Mouse (Mus musculus): ENCODE data around the gene Mpeg1.

Mpeg1 gene

GRCm38 (mm10) chr19:12460282-12461249 lies at the start of gene Mpeg1:
TSS of gene Mpeg1 (plus strand) at chr19:12460779.
- no peak for DNase-seq (ENCODE audit: low spot score in 2 of 2)

- peak in 1 of 2 experiments; percentile 7 for DNase-seq (ENCODE audit: low spot score in 2 of 2)
Observed at GRCm38 (mm10) chr19:12413737-12414136, 46.8 kb upstream of the Mpeg1 start.

GRCm38 (mm10) chr19:12417361-12417760 lies 43.2 kb upstream of the Mpeg1 start, which contains the start of gene Olfr1441:
TSS of gene Olfr1441 (plus strand) at chr19:12417433.
- DNase-seq (ENCODE audit: low spot score in 2 of 2), result no peak

DNA sequence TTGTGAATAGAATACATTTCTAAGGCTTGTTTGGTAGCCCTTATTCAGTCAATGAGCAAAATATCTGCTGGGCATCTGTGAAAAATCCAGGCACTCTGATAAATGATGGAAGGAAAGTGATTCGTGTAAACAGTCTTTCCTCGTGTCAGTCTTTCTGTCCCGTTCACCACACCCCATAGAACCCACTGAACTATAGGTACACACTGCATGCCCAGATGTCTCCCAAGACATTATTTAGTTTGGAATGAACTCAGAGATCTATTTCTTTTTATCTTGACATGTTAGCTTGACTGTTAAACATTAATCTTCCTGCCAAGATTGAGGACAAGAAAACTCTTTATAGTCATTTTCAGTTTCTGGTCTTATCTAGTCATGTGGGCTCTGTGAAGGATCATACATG lies 42.3 kb upstream of the Mpeg1 start:
- no peak for DNase-seq (ENCODE audit: low spot score in 2 of 2)

DNA sequence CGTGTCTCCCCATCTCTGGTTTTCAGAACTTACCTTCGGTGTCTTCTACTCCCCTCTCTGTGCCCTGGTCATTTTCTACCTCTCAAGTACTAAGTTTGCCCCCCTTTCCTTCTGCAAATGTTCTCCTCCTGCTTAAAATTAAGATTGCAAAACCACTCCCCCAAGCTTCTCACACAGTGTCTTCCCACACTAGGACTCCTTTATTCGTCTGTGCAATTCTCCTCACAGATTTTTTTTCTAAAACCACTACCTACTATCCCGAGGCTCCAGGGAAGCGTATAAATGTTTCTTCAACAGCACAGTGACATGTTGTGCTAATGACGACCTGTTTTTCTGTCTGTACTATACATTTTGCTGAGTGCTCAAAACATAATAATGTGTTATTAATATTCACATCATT lies 40.0 kb upstream of the Mpeg1 start:
- DNase-seq (ENCODE audit: low spot score in 2 of 2), result no peak

DNA sequence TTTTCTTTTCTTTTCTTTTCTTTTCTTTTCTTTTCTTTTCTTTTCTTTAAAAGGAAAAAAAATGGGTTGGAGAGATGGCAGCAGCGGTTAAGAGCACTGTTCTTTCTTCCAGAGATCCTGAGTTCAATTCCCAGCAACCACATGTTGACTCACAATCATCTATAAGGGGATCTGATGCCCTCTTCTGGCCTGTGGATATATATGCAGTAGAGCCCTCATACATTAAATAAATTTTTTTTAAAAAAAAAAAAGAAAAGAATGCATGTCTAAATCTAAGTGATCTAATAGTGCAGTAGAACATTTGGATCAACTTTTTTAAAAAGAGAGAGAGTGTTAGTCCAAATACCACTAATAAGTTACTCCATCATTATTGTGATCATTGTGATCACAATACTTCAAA lies 38.9 kb upstream of the Mpeg1 start:
- no peak for DNase-seq (ENCODE audit: low spot score in 2 of 2)

DNA sequence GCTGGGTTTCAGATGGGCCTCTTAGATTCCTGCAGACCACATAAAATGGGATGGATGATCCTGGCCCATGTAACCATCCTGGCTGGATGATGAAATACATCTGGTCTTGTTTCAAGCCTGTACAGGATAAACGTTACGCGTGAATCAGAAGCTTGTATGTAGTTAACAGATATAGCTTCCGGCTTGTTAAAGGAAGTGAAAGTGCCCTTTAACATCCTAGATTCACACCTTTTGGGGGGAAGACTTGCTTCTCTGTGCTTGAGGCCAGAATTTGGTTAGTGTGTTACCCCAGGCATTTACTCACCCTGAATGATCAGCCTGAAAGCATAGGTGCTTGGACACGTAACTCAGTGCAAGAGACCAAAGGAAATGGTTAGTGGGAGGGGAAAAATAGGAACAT lies 33.5 kb upstream of the Mpeg1 start:
- no peak for DNase-seq (ENCODE audit: low spot score in 2 of 2)

DNA sequence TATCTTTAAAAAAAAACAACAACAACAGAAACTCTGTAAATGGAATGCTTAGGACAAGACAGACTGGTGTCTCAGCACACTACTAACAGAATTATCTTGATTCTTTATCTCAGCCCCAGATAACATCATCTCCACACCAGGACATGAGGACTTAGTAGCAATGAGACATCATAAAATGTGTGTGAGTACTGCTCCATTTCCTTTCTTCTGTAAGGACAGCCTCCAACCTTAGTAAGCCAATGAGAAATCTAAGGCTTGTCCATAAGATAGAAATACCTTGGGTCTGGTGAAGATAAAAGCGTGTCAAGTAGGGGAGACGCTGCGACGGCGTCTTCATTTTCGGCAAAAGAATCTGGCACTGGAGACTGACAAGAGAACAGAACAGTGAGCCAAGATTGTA lies 33.0 kb upstream of the Mpeg1 start, which contains the start of gene Pfpl:
TSS of gene Pfpl (plus strand) at position 301 of the 400 bp plus-strand sequence.
- no peak for DNase-seq (ENCODE audit: low spot score in 2 of 2)

GRCm38 (mm10) chr19:12433033-12433432 lies 27.5 kb upstream of the Mpeg1 start:
- DNase-seq (ENCODE audit: low spot score in 2 of 2), result peak in 1 of 2 experiments; percentile 44

GRCm38 (mm10) chr19:12435011-12435416 lies 25.6 kb upstream of the Mpeg1 start:
- DNase-seq (ENCODE audit: low spot score in 2 of 2), result peak in 1 of 2 experiments; percentile 9

DNA sequence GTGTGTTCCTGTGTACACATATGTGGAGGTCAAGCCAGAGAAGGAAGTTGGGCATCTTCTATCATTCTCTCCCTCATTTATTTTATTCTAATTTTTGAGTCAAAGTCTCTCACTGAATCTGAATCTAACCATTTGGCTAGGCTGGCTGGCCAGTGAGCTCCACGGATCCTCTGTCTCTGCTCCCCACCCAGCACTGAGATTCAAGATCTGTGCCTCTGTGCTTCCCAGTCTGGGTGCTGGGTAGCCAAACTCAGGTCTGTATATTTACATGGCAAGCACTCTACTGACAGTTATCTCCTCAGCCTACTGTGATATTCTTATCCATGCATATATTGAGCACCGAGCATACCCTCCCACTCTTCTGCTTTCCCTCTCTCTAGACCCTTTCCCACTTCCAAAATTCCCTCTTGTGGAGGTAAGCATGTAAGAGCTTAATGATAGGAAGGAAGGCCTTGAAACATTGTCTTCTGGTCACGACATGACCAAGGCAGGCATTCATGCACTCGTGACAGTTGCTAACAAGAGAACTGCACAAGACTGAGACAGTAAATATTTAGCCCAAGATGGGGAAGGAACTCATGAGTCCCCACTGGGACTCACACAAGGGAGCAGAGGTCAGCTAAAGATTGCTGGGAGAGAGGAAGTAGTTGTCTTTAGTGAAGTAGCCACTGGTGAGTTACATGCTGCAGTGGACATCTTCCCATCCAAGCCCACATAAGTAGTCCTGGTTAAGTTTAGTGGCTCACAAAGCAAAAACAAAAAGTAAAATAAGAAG lies 24.6 kb upstream of the Mpeg1 start:
- DNase-seq (ENCODE audit: low spot score in 2 of 2), result peak in 1 of 2 experiments; percentile 11

GRCm38 (mm10) chr19:12439581-12439980 lies 21.0 kb upstream of the Mpeg1 start:
- no peak for DNase-seq (ENCODE audit: low spot score in 2 of 2)

- DNase-seq (ENCODE audit: low spot score in 2 of 2), result no peak
Observed at GRCm38 (mm10) chr19:12440103-12440725, 20.4 kb upstream of the Mpeg1 start.

- no peak for DNase-seq (ENCODE audit: low spot score in 2 of 2)
Observed at GRCm38 (mm10) chr19:12442560-12442959, 18.0 kb upstream of the Mpeg1 start.

GRCm38 (mm10) chr19:12445014-12445413 lies 15.6 kb upstream of the Mpeg1 start:
- DNase-seq (ENCODE audit: low spot score in 2 of 2), result no peak

DNA sequence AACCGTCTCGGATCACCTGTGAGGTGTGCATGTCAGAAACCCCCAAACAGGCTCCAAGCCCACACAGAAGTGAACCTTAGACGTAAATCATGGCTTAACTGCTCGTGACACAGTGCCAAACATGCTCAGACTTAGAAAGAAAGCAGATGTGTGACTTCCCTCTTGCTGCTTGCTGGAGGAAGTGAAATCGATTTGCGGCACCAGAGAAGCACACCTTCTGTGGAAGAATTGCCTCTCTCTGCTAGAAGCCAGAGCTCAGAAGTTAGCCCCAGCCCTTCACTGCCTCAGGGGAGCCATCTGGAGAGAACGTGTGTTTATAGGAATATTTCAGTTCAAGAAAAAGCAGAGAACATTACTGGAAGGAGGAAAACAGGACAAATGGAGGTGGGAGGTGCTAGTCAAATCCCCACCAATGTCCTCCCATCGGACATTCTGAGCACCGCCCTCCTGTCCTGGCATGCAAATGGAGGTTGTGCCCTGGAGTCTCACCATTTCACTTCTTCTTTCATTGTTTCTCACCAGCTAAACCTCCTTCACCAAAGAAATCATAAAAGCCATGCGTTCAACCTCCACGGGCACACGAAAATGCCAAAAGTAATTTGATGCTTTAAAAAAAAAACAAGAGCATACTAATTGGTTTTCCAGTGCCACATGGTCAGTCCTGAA lies 3.0 kb upstream of the Mpeg1 start:
- DNase-seq (ENCODE audit: low spot score in 2 of 2), result no peak

DNA sequence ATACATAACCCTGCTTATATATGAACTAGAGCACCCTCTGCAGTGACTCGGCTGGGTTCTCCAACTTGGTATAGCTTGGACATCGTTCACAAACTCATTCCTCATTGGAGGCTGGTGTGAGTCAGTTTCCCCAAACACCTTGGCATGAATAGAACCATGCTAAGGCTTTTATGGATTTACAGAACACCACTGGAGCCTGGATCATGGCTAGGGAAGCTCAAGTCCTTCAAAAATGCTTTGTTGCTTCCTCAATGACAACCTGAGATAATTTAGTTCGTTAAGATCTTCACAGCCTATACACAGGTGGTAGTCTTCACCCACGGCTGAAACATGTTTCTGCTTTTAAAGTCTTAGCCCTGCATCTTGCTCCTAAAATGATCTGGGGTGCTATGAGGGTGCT lies 1.1 kb upstream of the Mpeg1 start:
- no peak for DNase-seq (ENCODE audit: low spot score in 2 of 2)

- DNase-seq (ENCODE audit: low spot score in 2 of 2), result no peak
Observed at GRCm38 (mm10) chr19:12462851-12463721, 2.5 kb downstream of the Mpeg1 start.

DNA sequence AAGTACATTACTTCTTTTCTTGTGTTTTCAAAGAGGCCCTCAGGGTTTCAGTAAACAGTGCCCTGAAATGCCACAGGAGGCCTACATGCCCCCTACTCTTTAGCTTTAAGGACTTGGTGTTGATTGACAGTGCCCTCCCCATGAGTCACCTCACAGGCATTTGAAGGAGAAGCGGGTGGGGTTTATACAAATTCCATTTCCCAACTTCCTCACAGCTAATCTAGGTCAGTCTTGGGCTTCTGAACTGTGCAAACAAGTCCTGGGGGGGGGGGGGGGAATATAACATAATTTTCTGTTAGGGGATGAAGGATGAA lies 3.1 kb downstream of the Mpeg1 start:
- no peak for DNase-seq (ENCODE audit: low spot score in 2 of 2)

DNA sequence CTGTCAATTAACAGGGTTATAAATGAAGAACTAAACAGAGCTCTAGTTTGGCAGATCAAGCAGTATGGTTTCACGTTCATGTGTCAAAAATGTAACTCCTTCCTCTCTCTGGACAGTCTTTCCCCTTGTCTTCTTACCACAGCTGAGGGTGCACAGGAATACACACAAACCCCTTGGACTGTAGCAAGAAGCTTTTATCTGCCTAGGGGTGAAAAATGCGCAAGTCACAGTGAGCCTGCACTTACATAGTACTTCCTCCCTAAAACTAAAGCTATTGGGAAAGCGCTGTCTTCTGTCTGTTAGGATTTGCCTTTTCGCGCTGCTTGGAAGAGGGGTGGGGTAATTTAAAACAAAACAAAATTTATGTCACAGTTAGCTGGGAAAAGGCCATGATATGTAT lies 3.5 kb downstream of the Mpeg1 start:
- DNase-seq (ENCODE audit: low spot score in 2 of 2), result no peak

DNA sequence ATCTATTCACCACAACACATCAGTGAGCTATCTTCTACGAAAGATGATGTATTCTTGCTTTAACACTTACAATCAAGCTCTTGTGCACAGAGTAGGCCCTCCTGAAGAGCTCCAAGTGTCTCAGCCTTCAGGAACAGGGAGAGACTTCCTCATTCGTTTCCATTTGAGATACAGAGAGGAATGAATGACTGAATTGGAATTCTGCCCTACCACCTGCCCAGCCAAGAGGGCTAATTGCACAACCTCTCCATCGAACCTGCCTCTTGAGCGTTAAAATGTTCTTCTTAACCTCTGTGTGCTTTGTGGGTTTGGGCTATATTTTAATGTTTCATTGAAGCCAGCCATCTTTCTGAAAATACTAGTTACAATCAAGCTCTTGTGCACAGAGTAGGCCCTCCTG lies 4.1 kb downstream of the Mpeg1 start:
- DNase-seq (ENCODE audit: low spot score in 2 of 2), result no peak

Measured in left cerebral cortex, adult 9 months (tissue).